8 mouse cellular contexts compared by ENCODE assay signal in genomic region chr16:91618511-91619501, GRCm38 (mm10). TPM values are rescaled to one million over a fixed set of nuclear protein-coding genes. Genes with fewer than 3 reads are reported as not detected.
A peak's percentile ranks its signal among the peaks of the same experiment; 100 is the strongest.
DNase-seq lines count a peak whose midpoint lies in the region; ATAC-seq and TF ChIP-seq lines count a peak whose summit lies in the region.

Gene Dnajc28, minus strand, starts transcription at chr16:91619026.

- intact Hi-C loops in heart, postnatal 36 days (cut with DNase I) = loop anchor here (2.0 kb wide), 1 partner anchor 20 kb away; no protein-coding TSS in a partner anchor

- H3K9me3 ChIP-seq in G1E (replicated peaks) = no peaks in the 10 kb centered on the region
- H3K9me3 ChIP-seq in forebrain, embryonic 16.5 days (ENCODE audit: control insufficient read depth, low read length) = no peaks in the 10 kb centered on the region
- H3K9me3 ChIP-seq in lung, embryonic 14.5 days (ENCODE audit: low read depth, low read length) = no peaks in the 10 kb centered on the region

- peak within 1 kb of the TSS; percentile 81 for H3K4me2 ChIP-seq in forebrain, embryonic 16.5 days (ENCODE audit: low read length)
- H3K4me2 ChIP-seq in lung, embryonic 14.5 days = peak within 1 kb of the TSS; percentile 80

- TF ChIP-seq CTCF in G1E (IDR thresholded peaks at IDR 0.05; ENCODE audit: low read depth, low read length) = no peak
- TF ChIP-seq CTCF in lung, embryonic 14.5 days (IDR thresholded peaks at IDR 0.05; ENCODE audit: low read depth) = no peak
- TF ChIP-seq CTCF in olfactory bulb, adult 2 months (IDR thresholded peaks at IDR 0.05; ENCODE audit: insufficient read depth, low read depth, low read length) = no peak

- H3K27ac ChIP-seq in forebrain, embryonic 16.5 days (ENCODE audit: low read length) = no peak within 1 kb of the TSS
- H3K27ac ChIP-seq in lung, embryonic 14.5 days (ENCODE audit: low read depth) = no peak within 1 kb of the TSS
- H3K27ac ChIP-seq in olfactory bulb, adult 2 months (ENCODE audit: insufficient read depth, low read depth, low read length) = no peak within 1 kb of the TSS

- peaks cover 21% of the 10 kb centered on the region for H3K4me1 ChIP-seq in G1E (ENCODE audit: insufficient read depth, low read depth, low read length)
- H3K4me1 ChIP-seq in forebrain, embryonic 16.5 days (replicated peaks; ENCODE audit: control insufficient read depth, insufficient read depth, low read length) = peaks cover 5% of the 10 kb centered on the region
- H3K4me1 ChIP-seq in lung, embryonic 14.5 days (ENCODE audit: insufficient read depth) = no peaks in the 10 kb centered on the region
- no peaks in the 10 kb centered on the region for H3K4me1 ChIP-seq in olfactory bulb, adult 2 months (ENCODE audit: control insufficient read depth, insufficient read depth, low read length)

- ATAC-seq in G1E (ENCODE audit: extremely low read depth, insufficient number of reproducible peaks, low FRiP score, poor library complexity, severe bottlenecking) = peak; percentile 83
- peak; percentile 97 for ATAC-seq in forebrain, embryonic 16.5 days
- peak; percentile 94 for ATAC-seq in lung, embryonic 14.5 days (ENCODE audit: insufficient read depth)

- H3K4me3 ChIP-seq in G1E (ENCODE audit: low read depth, low read length) = peak within 1 kb of the TSS; percentile 74
- peak within 1 kb of the TSS; percentile 73 for H3K4me3 ChIP-seq in forebrain, embryonic 16.5 days (replicated peaks; ENCODE audit: low read length)
- peak within 1 kb of the TSS; percentile 66 for H3K4me3 ChIP-seq in lung, embryonic 14.5 days (ENCODE audit: low read depth, low read length)
- H3K4me3 ChIP-seq in olfactory bulb, adult 2 months (ENCODE audit: insufficient read depth, low read depth, low read length) = peak within 1 kb of the TSS; percentile 78

- H3K9ac ChIP-seq in forebrain, embryonic 16.5 days (replicated peaks; ENCODE audit: low read depth, low read length) = peak within 1 kb of the TSS; percentile 80
- H3K9ac ChIP-seq in lung, embryonic 14.5 days = peak within 1 kb of the TSS; percentile 65

- no peaks in the 10 kb centered on the region; the same call in 1 of the 2 replicates for H3K27me3 ChIP-seq in G1E (ENCODE audit: insufficient read depth, low read length)
- no peaks in the 10 kb centered on the region for H3K27me3 ChIP-seq in forebrain, embryonic 16.5 days (replicated peaks; ENCODE audit: control insufficient read depth, insufficient read depth, low read length)
- H3K27me3 ChIP-seq in lung, embryonic 14.5 days (ENCODE audit: insufficient read depth, low read length) = no peaks in the 10 kb centered on the region

- H3K36me3 ChIP-seq in G1E (replicated peaks) = peaks cover 52% of the 10 kb centered on the region
- peaks cover 9% of the 10 kb centered on the region for H3K36me3 ChIP-seq in forebrain, embryonic 16.5 days (ENCODE audit: control insufficient read depth, insufficient read depth)
- peaks cover 42% of the 10 kb centered on the region for H3K36me3 ChIP-seq in lung, embryonic 14.5 days (ENCODE audit: insufficient read depth)

- peak; percentile 76 for TF ChIP-seq POLR2A in olfactory bulb, adult 2 months (IDR thresholded peaks at IDR 0.05; ENCODE audit: insufficient read depth, low read depth, low read length)

- peak; percentile 81 for DNase-seq in G1E (ENCODE audit: low spot score)
- DNase-seq in cerebellum, adult 18-20 months = peak; percentile 89 to 94
- DNase-seq in heart, postnatal 36 days = peak; percentile 79 to 80
- DNase-seq in layer of hippocampus, adult 8-10 months (ENCODE audit: low spot score in 2 of 2) = peak; percentile 79
- DNase-seq in lung, embryonic 14.5 days = peak; percentile 84
- peak; percentile 71 to 74 for DNase-seq in thymus, adult 18-20 months

- whole genome bisulfite sequencing in forebrain, embryonic 16.5 days = 9% methylated on average over 39 of the region's 39 CpGs
- WGBS in lung, embryonic 14.5 days = 10% methylated on average over 39 of the region's 39 CpGs
- 11% methylated on average over 39 of the region's 39 CpGs for whole genome bisulfite sequencing in olfactory bulb, adult 2 months

RNA-seq across cellular contexts. Expression of gene Dnajc28, which starts in this region (rescaled TPM):
- total RNA-seq in G1E (2014; fragmentation: Nextera tagmentation) (7.4 and 8.0 TPM in 2 replicates), G1E (2017) (4.6 and 5.1 TPM in 2 replicates)
- polyA plus RNA-seq in G1E (2012) = 0.40 and 0.76 TPM in 2 replicates
- 6.9 and 8.5 TPM in 2 replicates for polyA plus RNA-seq in forebrain, embryonic 16.5 days (2015; fragmentation: Nextera tagmentation; extraction: Ambion mirVana)
- 10 to 100 TPM; 32.3 to 35.8 TPM for total RNA-seq in heart, postnatal 36 days (2021)
- 10 to 100 TPM in 1 of 4 experiments, 1 to 10 TPM in 3; 7.6 to 13.5 (median 8.8) TPM for total RNA-seq in layer of hippocampus, adult 8-10 months (2022)
- 2.5 and 2.7 TPM in 2 replicates for polyA plus RNA-seq in lung, embryonic 14.5 days (2014; fragmentation: Nextera tagmentation; extraction: Ambion mirVana)
- not detected in 2 replicates for polyA plus RNA-seq in olfactory bulb, adult 2 months (2012; ENCODE audit: insufficient read depth, insufficient read length, low replicate concordance, missing spikeins)
